Mouse (Mus musculus) forebrain, embryonic 10.5 days (tissue): ENCODE data around the gene Hlcs. TPM values are rescaled to one million over a fixed set of nuclear protein-coding genes. Genes with fewer than 3 reads are reported as not detected.

ENCODE experiments used
- DNase-seq: peaks from one replicate; pipeline ENCODE4 v3.0.0-alpha.2; 2017; ENCODE audit warnings: low spot score; ENCODE audit errors: extremely low spot score
- H3K27ac ChIP-seq: fragments of 300-500 bp; sonication (generic); 2 replicates; pipeline ENCODE4 v1.5.1; 2016; ENCODE audit warnings: mild to moderate bottlenecking
- H3K27me3 ChIP-seq: fragments of 300-500 bp; sonication (generic); 2 replicates; pipeline ENCODE4 v1.6.1; 2016; ENCODE audit warnings: mild to moderate bottlenecking; ENCODE audit not compliant: poor library complexity, severe bottlenecking
- H3K36me3 ChIP-seq: fragments of 300-500 bp; sonication (generic); replicated peaks from 2 replicates; pipeline ENCODE4 v1.6.1; 2016; ENCODE audit warnings: mild to moderate bottlenecking, moderate library complexity
- H3K4me1 ChIP-seq: fragments of 300-500 bp; sonication (generic); 2 replicates; pipeline ENCODE4 v1.6.1; 2016
- H3K4me3 ChIP-seq: fragments of 300-500 bp; sonication (generic); 2 replicates; pipeline ENCODE4 v1.5.1; 2016; ENCODE audit warnings: mild to moderate bottlenecking, moderate library complexity
- H3K9me3 ChIP-seq: fragments of 300-500 bp; sonication (generic); 2 replicates; pipeline ENCODE4 v1.6.1; 2016; ENCODE audit warnings: mild to moderate bottlenecking, moderate library complexity
- WGBS: fragments of 180-500 bp; shearing (Covaris S2); methylation state at CpG from one replicate; pipeline ENCODE4 v1.1.7; 2016; 5-methylcytosine and 5-hydroxymethylcytosine counted together
- polyA plus RNA-seq: library from polyadenylated mRNA; unstranded; fragments of >200 nt; fragmentation: Nextera tagmentation; extraction: Ambion mirVana; gene quantifications from 2 replicates; pipeline ENCODE4 v1.2.1, GENCODE M21; 2016

Hlcs gene
- polyA plus RNA-seq, 1 experiment from 2014 or later = 14.4 TPM

GRCm38 (mm10) chr16:94096479-94096878 is 216.9 kb downstream of the Hlcs start:
- whole genome bisulfite sequencing = 1% methylated on average over 14 of the region's 14 CpGs
- Histone ChIP-seq H3K9me3 (no peaks in the 10 kb centered on the region), H3K27me3 (peaks cover 100% of the 10 kb centered on the region), H3K4me1 (peaks cover 45% of the 10 kb centered on the region), H3K4me3 (no peak overlapping the region), H3K27ac (no peak overlapping the region), H3K36me3 (no peaks in the 10 kb centered on the region)
- no peak for DNase-seq

DNA sequence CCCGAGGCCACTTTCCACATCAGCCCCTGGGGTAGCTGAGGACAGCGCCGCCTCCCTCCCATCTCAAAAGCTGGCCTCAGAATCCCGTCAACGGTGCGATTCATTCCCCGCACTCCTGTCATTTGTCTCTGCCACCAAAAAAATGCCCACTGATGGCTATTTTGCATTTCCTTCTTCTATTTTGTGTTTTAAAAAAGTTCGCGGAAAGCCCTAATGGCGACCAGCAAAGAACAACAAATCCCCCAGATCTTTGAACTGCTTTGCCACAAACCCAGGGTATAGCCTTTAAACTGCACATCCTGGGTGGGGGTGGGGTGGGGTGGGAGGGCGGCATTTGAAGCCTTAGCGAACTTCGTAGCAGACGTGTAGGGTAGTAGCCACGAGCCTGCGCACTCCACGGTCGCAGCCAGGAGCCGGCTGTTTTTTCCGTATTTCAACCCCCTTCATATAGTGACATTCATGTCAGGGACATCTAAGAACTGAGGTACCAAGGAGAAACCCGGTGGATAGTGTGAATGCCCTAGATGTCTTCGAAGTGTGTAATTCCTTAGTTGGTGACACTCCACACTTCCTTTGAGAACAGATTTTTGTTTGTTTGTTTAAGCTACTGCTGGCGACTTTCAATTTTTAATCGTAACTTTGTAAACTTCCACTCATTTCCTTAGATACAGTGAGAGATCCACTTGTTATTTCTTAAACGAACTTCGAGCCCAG is 218.1 kb downstream of the Hlcs start:
- H3K4me3 ChIP-seq = no peak overlapping the region
- H3K9me3 ChIP-seq = no peaks in the 10 kb centered on the region
- H3K27ac ChIP-seq = no peak overlapping the region
- peak; percentile 37 for DNase-seq
- peaks cover 100% of the 10 kb centered on the region for H3K27me3 ChIP-seq
- no peaks in the 10 kb centered on the region for H3K36me3 ChIP-seq
- under 1% methylated on average over 26 of the region's 26 CpGs for WGBS
- peaks cover 45% of the 10 kb centered on the region for H3K4me1 ChIP-seq

DNA sequence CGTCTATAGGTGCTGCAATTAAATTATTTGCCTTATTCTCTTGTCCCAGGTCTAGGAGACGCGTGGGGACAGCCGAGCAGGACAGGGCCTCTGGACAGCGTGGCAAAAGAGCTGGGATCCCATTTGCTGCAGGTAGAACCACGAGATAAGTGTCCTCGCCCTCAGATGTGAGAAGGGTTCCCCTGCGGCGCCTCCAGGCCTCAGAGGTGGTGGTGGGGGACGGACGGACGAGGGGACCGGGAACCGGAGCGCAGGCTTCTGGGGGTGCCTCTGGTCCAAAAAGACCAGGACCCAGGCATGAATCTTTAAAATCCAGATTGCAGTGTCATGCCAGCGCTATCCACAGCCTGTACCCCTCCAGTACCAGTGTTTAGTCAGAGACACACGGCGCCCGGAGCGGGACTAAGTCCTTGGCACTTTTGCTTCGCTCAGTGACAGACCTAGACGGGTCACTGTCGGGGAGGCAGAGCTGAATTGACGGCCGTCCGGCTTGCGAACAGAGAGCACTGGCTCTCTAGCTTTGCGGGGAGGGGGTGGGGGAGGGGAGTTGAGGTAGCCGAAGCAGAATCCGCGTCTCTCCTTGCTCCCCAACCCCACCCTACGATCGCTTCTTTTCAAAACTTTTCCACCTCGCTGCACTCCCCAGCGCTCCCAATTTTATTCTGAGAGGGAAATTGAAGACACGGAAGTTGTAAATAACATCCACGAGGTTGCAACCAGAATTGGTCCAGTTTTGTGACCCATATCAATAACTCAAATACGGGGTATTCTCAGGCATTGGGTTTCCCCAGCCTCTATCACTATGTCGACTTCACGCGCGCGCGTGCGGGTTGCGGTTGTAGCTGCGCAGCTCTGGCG is 218.9 kb downstream of the Hlcs start:
- Histone ChIP-seq H3K4me3 (no peak overlapping the region), H3K9me3 (no peaks in the 10 kb centered on the region), H3K36me3 (no peaks in the 10 kb centered on the region), H3K27ac (no peak overlapping the region), H3K27me3 (peaks cover 100% of the 10 kb centered on the region), H3K4me1 (peaks cover 45% of the 10 kb centered on the region)
- under 1% methylated on average over 46 of the region's 48 CpGs for WGBS
- peak; percentile 55 for DNase-seq

DNA sequence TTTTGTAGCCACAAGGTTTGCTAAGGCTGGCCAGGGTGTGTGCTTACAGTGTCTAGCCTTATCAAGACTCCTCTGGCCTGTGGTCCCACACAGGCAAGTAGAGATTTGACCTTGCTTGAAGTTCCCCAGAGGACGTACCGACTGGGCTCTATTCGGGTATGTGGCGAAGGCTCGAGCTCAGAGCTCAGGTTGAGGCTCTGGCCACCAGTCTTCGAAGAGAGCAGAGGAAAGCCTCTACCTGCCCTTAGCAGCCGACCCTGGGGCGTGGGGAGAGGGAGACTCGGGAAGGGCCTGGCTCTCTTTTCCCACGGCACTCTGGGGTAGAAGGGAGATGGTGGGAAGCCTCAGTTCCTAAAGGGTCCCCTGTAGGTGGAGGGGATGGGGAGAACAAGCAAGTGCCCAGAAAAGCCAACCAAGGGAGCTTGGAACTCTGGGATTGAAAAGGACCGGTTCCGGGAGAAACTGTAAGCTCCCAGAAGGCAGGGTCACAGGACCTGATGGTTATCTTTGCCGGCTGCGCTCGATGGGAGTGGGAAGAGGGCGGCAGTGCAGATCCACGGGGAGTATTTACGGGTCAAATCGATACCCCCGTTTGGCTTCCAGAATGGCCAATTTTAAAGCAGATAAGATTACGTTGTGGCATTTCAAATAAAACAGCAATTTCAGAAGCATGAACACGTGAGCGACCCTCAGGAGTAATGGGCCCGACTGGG is 220.1 kb downstream of the Hlcs start:
- no peaks in the 10 kb centered on the region for H3K9me3 ChIP-seq
- peaks cover 44% of the 10 kb centered on the region for H3K4me1 ChIP-seq
- 1% methylated on average over 24 of the region's 24 CpGs for WGBS
- no peaks in the 10 kb centered on the region for H3K36me3 ChIP-seq
- peaks cover 100% of the 10 kb centered on the region for H3K27me3 ChIP-seq
- no peak overlapping the region for H3K27ac ChIP-seq
- peak; percentile 49 for DNase-seq
- no peak overlapping the region for H3K4me3 ChIP-seq

- no peak overlapping the region for H3K27ac ChIP-seq
- peaks cover 100% of the 10 kb centered on the region for H3K27me3 ChIP-seq
- H3K4me3 ChIP-seq = no peak overlapping the region
- H3K9me3 ChIP-seq = no peaks in the 10 kb centered on the region
- H3K36me3 ChIP-seq = no peaks in the 10 kb centered on the region
- WGBS = 1% methylated on average over 12 of the region's 12 CpGs
- H3K4me1 ChIP-seq = peaks cover 37% of the 10 kb centered on the region
- DNase-seq = peak; percentile 32
These were observed 220.7 kb downstream of the Hlcs start for GRCm38 (mm10) chr16:94092511-94093150.

- no peak overlapping the region for H3K4me3 ChIP-seq
- peaks cover 46% of the 10 kb centered on the region for H3K4me1 ChIP-seq
- H3K9me3 ChIP-seq = no peaks in the 10 kb centered on the region
- no peak overlapping the region for H3K27ac ChIP-seq
- DNase-seq = no peak
- 5% methylated on average over 14 of the region's 14 CpGs for WGBS
- no peaks in the 10 kb centered on the region for H3K36me3 ChIP-seq
- H3K27me3 ChIP-seq = peaks cover 100% of the 10 kb centered on the region
These were observed 224.3 kb downstream of the Hlcs start for GRCm38 (mm10) chr16:94088819-94089692.

DNA sequence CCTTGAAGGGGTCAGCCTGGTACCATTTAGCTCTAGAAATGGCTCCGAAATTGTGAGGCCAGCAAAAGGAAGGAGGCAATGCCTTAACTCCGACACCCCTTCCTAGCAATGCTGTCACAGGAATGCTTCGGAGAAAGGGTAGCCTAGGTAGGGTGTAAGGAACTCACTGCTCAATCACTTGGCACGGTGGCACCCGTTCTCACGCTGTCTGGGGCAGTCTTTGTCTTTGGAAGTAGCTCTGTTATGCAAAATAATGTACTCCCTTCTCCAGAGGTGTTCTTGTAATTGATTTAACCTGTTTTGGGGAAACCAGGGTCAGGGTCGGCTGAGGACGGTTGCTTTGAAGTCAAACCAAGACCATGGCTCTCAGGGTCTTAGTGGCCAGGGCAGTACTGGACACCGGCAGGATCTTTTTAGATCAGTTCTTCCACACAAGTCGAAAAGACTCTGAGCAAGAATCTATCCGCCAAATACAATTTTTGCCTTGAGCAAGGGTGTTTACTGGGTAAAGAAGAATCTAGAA is 225.1 kb downstream of the Hlcs start:
- H3K9me3 ChIP-seq = no peaks in the 10 kb centered on the region
- peaks cover 100% of the 10 kb centered on the region for H3K27me3 ChIP-seq
- no peaks in the 10 kb centered on the region for H3K36me3 ChIP-seq
- DNase-seq = peak; percentile 34
- no peak overlapping the region for H3K27ac ChIP-seq
- H3K4me3 ChIP-seq = no peak overlapping the region
- H3K4me1 ChIP-seq = peaks cover 46% of the 10 kb centered on the region
- WGBS = 3% methylated on average over 11 of the region's 11 CpGs

DNA sequence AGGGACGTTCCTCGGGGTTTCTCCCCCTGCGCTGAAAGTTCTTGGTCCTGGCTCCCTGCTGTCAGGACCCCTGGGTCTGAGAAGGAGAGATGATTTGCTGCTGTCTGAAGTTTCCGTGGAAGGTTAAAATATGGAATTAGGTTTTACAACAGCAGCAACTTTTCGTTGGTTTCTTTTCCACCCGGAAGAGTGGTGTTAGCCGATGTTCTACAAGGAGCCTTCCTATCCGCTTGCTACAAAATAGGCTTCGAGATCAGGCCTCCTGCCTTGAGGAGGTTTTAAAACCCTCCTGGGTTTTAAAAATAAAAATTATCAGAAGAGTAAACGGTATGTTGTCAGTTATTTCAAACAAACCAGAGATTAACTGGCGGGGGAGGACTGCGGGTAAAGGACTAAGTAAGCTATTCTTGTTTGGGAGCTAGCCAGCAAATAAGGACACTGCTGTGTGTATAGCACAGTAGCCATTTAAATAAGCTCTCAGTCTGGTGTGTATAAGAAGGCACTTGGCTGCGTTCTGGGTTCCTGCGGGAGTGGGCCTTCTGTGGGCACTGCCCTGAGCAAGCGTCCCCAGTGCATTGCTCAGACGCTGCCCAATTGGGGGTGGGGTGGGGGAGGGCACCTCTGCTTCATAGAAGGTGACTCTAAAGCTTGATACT is 225.7 kb downstream of the Hlcs start:
- no peak for DNase-seq
- peaks cover 100% of the 10 kb centered on the region for H3K27me3 ChIP-seq
- H3K27ac ChIP-seq = no peak overlapping the region
- WGBS = 2% methylated on average over 16 of the region's 16 CpGs
- H3K9me3 ChIP-seq = no peaks in the 10 kb centered on the region
- H3K36me3 ChIP-seq = no peaks in the 10 kb centered on the region
- H3K4me1 ChIP-seq = peaks cover 41% of the 10 kb centered on the region
- H3K4me3 ChIP-seq = peak overlapping the region; percentile 28; the same call in 1 of the 2 replicates

DNA sequence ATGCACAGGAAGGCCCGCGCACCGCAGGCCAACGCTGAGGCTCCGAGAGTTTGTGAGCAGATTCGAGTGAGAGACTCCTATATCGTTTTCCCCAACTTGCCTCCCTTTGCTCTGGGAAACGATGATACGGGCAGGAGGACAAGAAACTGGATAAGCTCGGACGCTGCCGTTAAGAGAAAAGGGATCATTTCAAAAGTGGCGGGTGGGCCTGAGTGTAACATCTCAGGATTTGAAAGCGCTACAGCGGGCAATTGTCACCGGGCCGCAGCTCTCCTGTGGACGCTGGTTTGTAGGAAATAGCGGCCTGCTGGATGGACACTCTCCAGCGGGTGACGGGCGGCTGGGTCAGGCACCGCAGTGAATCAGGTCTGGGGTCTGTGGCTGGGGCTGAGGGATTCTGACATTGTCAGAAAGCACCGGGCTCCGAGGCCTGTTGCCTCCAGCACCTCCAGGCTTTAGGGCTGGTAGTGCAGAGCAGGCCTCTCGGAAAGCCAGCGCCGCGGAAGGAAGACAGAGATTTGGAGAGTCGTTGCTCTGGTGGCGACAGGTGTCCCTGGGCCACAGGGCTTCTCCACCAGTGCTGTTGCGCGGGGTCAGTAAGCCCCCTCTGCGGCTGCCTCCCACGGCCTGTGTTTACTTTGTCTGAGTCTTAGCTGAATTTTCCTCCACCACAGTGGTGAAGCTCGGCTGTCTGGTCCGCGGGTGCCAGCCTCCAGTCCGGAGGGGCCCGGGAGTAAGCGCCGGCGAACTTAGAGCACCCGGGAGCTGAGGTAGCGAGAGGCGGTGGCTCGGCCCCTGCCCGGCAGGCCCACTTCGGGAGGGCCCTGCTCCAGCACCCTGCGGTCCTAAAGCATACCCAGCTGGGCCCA is 226.4 kb downstream of the Hlcs start:
- WGBS = under 1% methylated on average over 50 of the region's 50 CpGs
- no peaks in the 10 kb centered on the region for H3K36me3 ChIP-seq
- H3K9me3 ChIP-seq = no peaks in the 10 kb centered on the region
- peak overlapping the region; percentile 28; the same call in 1 of the 2 replicates for H3K4me3 ChIP-seq
- peaks cover 100% of the 10 kb centered on the region for H3K27me3 ChIP-seq
- H3K27ac ChIP-seq = no peak overlapping the region; the same call in 1 of the 2 replicates
- DNase-seq = peak; percentile 69
- H3K4me1 ChIP-seq = peaks cover 39% of the 10 kb centered on the region

GRCm38 (mm10) chr16:94085603-94086285 is 227.6 kb downstream of the Hlcs start:
- DNase-seq = peak; percentile 54
- Histone ChIP-seq H3K27me3 (peaks cover 100% of the 10 kb centered on the region), H3K27ac (peak overlapping the region; percentile 48; the same call in 1 of the 2 replicates), H3K4me3 (peak overlapping the region; percentile 45), H3K4me1 (peaks cover 41% of the 10 kb centered on the region), H3K36me3 (no peaks in the 10 kb centered on the region), H3K9me3 (no peaks in the 10 kb centered on the region)
- under 1% methylated on average over 57 of the region's 57 CpGs for WGBS
